Mouse (Mus musculus) bone marrow macrophage, adult 2 months (primary cell): Measurements from ENCODE around the gene Arrb1.

Experiments
- CTCF ChIP-seq: IDR thresholded peaks from 2 replicates; pipeline ENCODE4 v1.5.1; 2012; ENCODE audit warnings: low read depth, mild to moderate bottlenecking, low read length, moderate library complexity
- POLR2A ChIP-seq: IDR thresholded peaks from 2 replicates; pipeline ENCODE4 v1.6.1; 2012; ENCODE audit warnings: mild to moderate bottlenecking, low read depth, low read length, borderline replicate concordance

GRCm38 (mm10) chr7:99578246-99578645 lies 43.0 kb downstream of the Arrb1 start:
- TF ChIP-seq CTCF (no peak), POLR2A (no peak)
